Mouse (Mus musculus): ENCODE measurements around the gene Atp5l. TPM values are rescaled to one million over a fixed set of nuclear protein-coding genes. Genes with fewer than 3 reads are reported as not detected.

Atp5l gene
- polyA plus RNA-seq, 2 experiments from 2014 or later = 538 to 670 TPM

GRCm38 (mm10) chr9:44891210-44891609 lies 29.3 kb downstream of the Atp5l start:
- no peak for ATAC-seq

- ATAC-seq = no peak
Measured at GRCm38 (mm10) chr9:44890122-44890521, 30.4 kb downstream of the Atp5l start.

GRCm38 (mm10) chr9:44888114-44888624 lies 32.4 kb downstream of the Atp5l start:
- no peak for ATAC-seq

- peak; percentile 17 for ATAC-seq
Measured at GRCm38 (mm10) chr9:44882981-44883569, 37.5 kb downstream of the Atp5l start.

- peak; percentile 12 for ATAC-seq
Measured at GRCm38 (mm10) chr9:44882436-44882980, 38.0 kb downstream of the Atp5l start.

GRCm38 (mm10) chr9:44881941-44882435 lies 38.6 kb downstream of the Atp5l start:
- no peak for ATAC-seq

- ATAC-seq = peak; percentile 63
Measured at GRCm38 (mm10) chr9:44881221-44881871, 39.2 kb downstream of the Atp5l start, which contains the start of gene Kmt2a. Kmt2a (minus strand) TSS chr9:44881296.

- no peak for ATAC-seq
Measured at GRCm38 (mm10) chr9:44880309-44881081, 40.0 kb downstream of the Atp5l start.

- no peak for ATAC-seq
Measured at GRCm38 (mm10) chr9:44879694-44880271, 40.8 kb downstream of the Atp5l start.

- ATAC-seq = peak; percentile 70
Measured at GRCm38 (mm10) chr9:44878776-44879500, 41.6 kb downstream of the Atp5l start.

GRCm38 (mm10) chr9:44877686-44878085 lies 42.9 kb downstream of the Atp5l start:
- ATAC-seq = no peak

GRCm38 (mm10) chr9:44875476-44875875 lies 45.1 kb downstream of the Atp5l start:
- ATAC-seq = no peak

- no peak for ATAC-seq
Measured at GRCm38 (mm10) chr9:44874198-44874597, 46.3 kb downstream of the Atp5l start.

GRCm38 (mm10) chr9:44873665-44874064 lies 46.9 kb downstream of the Atp5l start:
- ATAC-seq = peak; percentile 80

GRCm38 (mm10) chr9:44868336-44869094 lies 52.0 kb downstream of the Atp5l start:
- ATAC-seq = peak; percentile 64

- no peak for ATAC-seq
Measured at GRCm38 (mm10) chr9:44867664-44868063, 52.9 kb downstream of the Atp5l start.

- no peak for ATAC-seq
Measured at GRCm38 (mm10) chr9:44866501-44867240, 53.9 kb downstream of the Atp5l start.

Measured in activated CD4-positive, CD25-positive, alpha-beta regulatory T cell, adult 4 months (primary cell).